Mouse (Mus musculus) CH12.LX (cell line): ENCODE results near the gene Apba3. TPM values are rescaled to one million over a fixed set of nuclear protein-coding genes. Genes with fewer than 3 reads are reported as not detected.

Experiments
- DNase-seq: peaks from one replicate; pipeline ENCODE4 v3.0.0-alpha.2; 2013; ENCODE audit errors: extremely low read depth
- H3K27ac ChIP-seq: 2 replicates; pipeline ENCODE4 v1.5.1; 2012; ENCODE audit warnings: low read depth, mild to moderate bottlenecking, control low read depth, moderate library complexity; ENCODE audit not compliant: insufficient read depth
- H3K27me3 ChIP-seq: replicated peaks from 2 replicates; pipeline ENCODE3; 2012; ENCODE audit warnings: inconsistent platforms
- H3K36me3 ChIP-seq, 2 experiments: replicated peaks in 1 of 2; 2 replicates each; pipeline versions ENCODE3 to v1.6.1; 2012; ENCODE audit warnings: inconsistent platforms in 1 of 2, low read length in 1 of 2, mild to moderate bottlenecking in 1 of 2, mixed read lengths in 1 of 2, moderate library complexity in 1 of 2; ENCODE audit not compliant: control insufficient read depth in 1 of 2, insufficient read depth in 1 of 2
- H3K4me1 ChIP-seq, 2 experiments: 2 replicates each; pipeline ENCODE4 v1.6.1; 2012; ENCODE audit warnings: inconsistent platforms in 1 of 2, moderate library complexity in 1 of 2; ENCODE audit not compliant: insufficient read depth in 2 of 2, control insufficient read depth in 1 of 2
- H3K4me2 ChIP-seq: 2 replicates; pipeline ENCODE4 v1.6.1; 2012; ENCODE audit warnings: low read depth, mild to moderate bottlenecking, control low read depth; ENCODE audit not compliant: poor library complexity, insufficient read depth, severe bottlenecking
- H3K4me3 ChIP-seq, 3 experiments: fragments of 150-350 bp in 1 of 3; sonication (generic) in 1 of 3; replicated peaks in 1 of 3; 2 replicates each; pipeline versions ENCODE3 to v1.5.1; 2011 to 2012; ENCODE audit warnings: low read depth in 2 of 3, low read length in 2 of 3, mild to moderate bottlenecking in 2 of 3, moderate library complexity in 2 of 3, control low read depth in 1 of 3, improper control_type of control experiment in 1 of 3, inconsistent platforms in 1 of 3, mixed read lengths in 1 of 3; ENCODE audit not compliant: poor library complexity in 1 of 3
- H3K79me2 ChIP-seq: replicated peaks from 2 replicates; pipeline ENCODE4 v1.6.1; 2012; ENCODE audit warnings: mild to moderate bottlenecking, moderate library complexity; ENCODE audit not compliant: control insufficient read depth, poor library complexity, insufficient read depth, severe bottlenecking; ENCODE audit errors: extremely low read depth
- H3K9ac ChIP-seq: 2 replicates; pipeline ENCODE4 v1.6.1; 2012; ENCODE audit warnings: low read depth, mild to moderate bottlenecking, control low read depth, moderate library complexity; ENCODE audit not compliant: insufficient read depth
- H3K9me3 ChIP-seq: replicated peaks from 2 replicates; pipeline ENCODE3; 2012; ENCODE audit warnings: low read length, inconsistent platforms, mixed read lengths
- BHLHE40 ChIP-seq: IDR thresholded peaks from 2 replicates; pipeline ENCODE4 v1.6.1; 2011; ENCODE audit warnings: mild to moderate bottlenecking, low read depth, low read length, improper control_type of control experiment
- CHD2 ChIP-seq: IDR thresholded peaks from 2 replicates; pipeline ENCODE4 v1.6.1; 2011; ENCODE audit warnings: low read length, improper control_type of control experiment
- CTCF ChIP-seq, 2 experiments: IDR thresholded peaks in 1 of 2; conservative IDR thresholded peaks in 1 of 2; 2 replicates each; pipeline ENCODE4 v1.5.1; 2011 to 2012; ENCODE audit warnings: low read depth in 2 of 2, low read length in 2 of 2, improper control_type of control experiment in 1 of 2, inconsistent platforms in 1 of 2, mild to moderate bottlenecking in 1 of 2, moderate library complexity in 1 of 2
- ELF1 ChIP-seq: IDR thresholded peaks from 2 replicates; pipeline ENCODE4 v1.6.1; 2014; ENCODE audit warnings: low read depth, mild to moderate bottlenecking, inconsistent platforms, low read length, improper control_type of control experiment
- GABPA ChIP-seq: IDR thresholded peaks from 2 replicates; pipeline ENCODE4 v1.6.1; 2012; ENCODE audit warnings: low read depth, low read length, improper control_type of control experiment, inconsistent platforms; ENCODE audit not compliant: insufficient replicate concordance
- HCFC1 ChIP-seq: IDR thresholded peaks from 2 replicates; pipeline ENCODE4 v1.6.1; 2012; ENCODE audit warnings: low read depth, mild to moderate bottlenecking, inconsistent platforms, low read length, improper control_type of control experiment
- IRF4 ChIP-seq: IDR thresholded peaks from 2 replicates; pipeline ENCODE4 v1.6.1; 2014; ENCODE audit warnings: low read depth, mild to moderate bottlenecking, inconsistent platforms, low read length, improper control_type of control experiment
- MAX ChIP-seq: IDR thresholded peaks from 2 replicates; pipeline ENCODE4 v1.6.1; 2011; ENCODE audit warnings: low read length, improper control_type of control experiment
- MXI1 ChIP-seq: IDR thresholded peaks from 2 replicates; pipeline ENCODE4 v1.6.1; 2011; ENCODE audit warnings: mild to moderate bottlenecking, low read depth, low read length, improper control_type of control experiment
- MYC ChIP-seq: IDR thresholded peaks from 2 replicates; pipeline ENCODE4 v1.6.1; 2011; ENCODE audit warnings: low read depth, mild to moderate bottlenecking, improper control_type of control experiment, low read length
- NRF1 ChIP-seq: IDR thresholded peaks from 2 replicates; pipeline ENCODE4 v1.6.1; 2014; ENCODE audit warnings: low read depth, mild to moderate bottlenecking, inconsistent platforms, low read length, improper control_type of control experiment, moderate library complexity
- POLR2AphosphoS2 ChIP-seq: IDR thresholded peaks from 2 replicates; pipeline ENCODE4 v1.6.1; 2011; ENCODE audit warnings: low read depth, low read length, improper control_type of control experiment
- RAD21 ChIP-seq: IDR thresholded peaks from 2 replicates; pipeline ENCODE4 v1.6.1; 2011; ENCODE audit warnings: low read depth, mild to moderate bottlenecking, low read length, improper control_type of control experiment, moderate library complexity
- SIN3A ChIP-seq: IDR thresholded peaks from 2 replicates; pipeline ENCODE4 v1.6.1; 2012; ENCODE audit warnings: low read length, improper control_type of control experiment, inconsistent platforms
- SMC3 ChIP-seq: IDR thresholded peaks from 2 replicates; pipeline ENCODE4 v1.6.1; 2011; ENCODE audit warnings: low read depth, low read length, improper control_type of control experiment
- TCF12 ChIP-seq: IDR thresholded peaks from 2 replicates; pipeline ENCODE4 v1.6.1; 2014; ENCODE audit warnings: low read depth, mild to moderate bottlenecking, inconsistent platforms, low read length, improper control_type of control experiment
- USF2 ChIP-seq: conservative IDR thresholded peaks from 2 replicates; pipeline ENCODE4 v1.6.1; 2011; ENCODE audit warnings: low read depth, low read length, improper control_type of control experiment
- ZC3H11A ChIP-seq: IDR thresholded peaks from 2 replicates; pipeline ENCODE4 v1.6.1; 2012; ENCODE audit warnings: low read depth, mild to moderate bottlenecking, inconsistent platforms, low read length, improper control_type of control experiment
- ZNF384 ChIP-seq: IDR thresholded peaks from 2 replicates; pipeline ENCODE4 v1.6.1; 2012; ENCODE audit warnings: low read depth, low read length, improper control_type of control experiment, inconsistent platforms
- dilution Hi-C: fragments of 300-500 bp; cut with MboI; formaldehyde crosslinking; loops from 2 replicates; pipeline ENCODE4 v1.14.3; 2020; ENCODE audit warnings: low sequenced_read_pairs; ENCODE audit not compliant: extremely low pct_unique_long_range_greater_than_20kb, extremely low pct_ligation_motif_present
- in situ Hi-C: fragments of 300-500 bp; cut with MboI; formaldehyde crosslinking; loops from 3 replicates; pipeline ENCODE4 v1.14.3; 2019; ENCODE audit warnings: low sequenced_read_pairs, low pct_ligation_motif_present, low pct_unique_long_range_greater_than_20kb, mixed read lengths
- polyA plus RNA-seq: library from polyadenylated mRNA; unstranded; fragments of >175 nt; gene quantifications from 2 replicates; pipeline ENCODE4 v1.2.1, GENCODE M21; 2012; ENCODE audit warnings: low read depth; ENCODE audit not compliant: insufficient read length
- total RNA-seq, 2 experiments: library from RNA; depleted of rRNA; stranded (reverse); fragments of 300-350 nt in 1 of 2; fragments of >200 nt in 1 of 2; gene quantifications; 2 replicates each; pipeline ENCODE4 v1.2.3; 2012 to 2014

Gene Apba3
- total and polyA plus RNA-seq, 3 experiments: 40.2 to 149 (median 47.4) TPM

GRCm38 (mm10) chr10:81304597-81305238 lies 38.0 kb downstream of the Apba3 start:
- in situ Hi-C loops: no loop called here
- TF ChIP-seq MAX (peak; percentile 25; the same call in 1 of the 2 replicates), MXI1 (no peak), HCFC1 (0 out of 2 replicates have a peak, but pooled peaks have one; percentile 19), NRF1 (peak; percentile 39; the same call in 1 of the 2 replicates), CTCF (conservative IDR thresholded peaks at IDR 0.05 in 1 of 2, IDR thresholded peaks at IDR 0.05 in 1 of 2; ENCODE audit: low read depth in 2 of 2, low read length in 2 of 2) (peak; percentile 74 to 94), TCF12 (0 out of 2 replicates have a peak, but pooled peaks have one; percentile 21), SIN3A (0 out of 2 replicates have a peak, but pooled peaks have one; percentile 52), ZC3H11A (peak; percentile 51), SMC3 (peak; percentile 93), USF2 (no peak), GABPA (no peak), BHLHE40 (peak; percentile 74), POLR2AphosphoS2 (no peak), CHD2 (peak; percentile 61; the same call in 1 of the 2 replicates), MYC (no peak), IRF4 (peak; percentile 21; the same call in 1 of the 2 replicates), ELF1 (0 out of 2 replicates have a peak, but pooled peaks have one; percentile 19), RAD21 (peak; percentile 91)
- no peak overlapping the region for H3K27ac ChIP-seq
- dilution Hi-C loops: no loop called here
- no peak overlapping the region for H3K9ac ChIP-seq
- peaks cover 39 to 59% of the 10 kb centered on the region in 2 experiments for H3K36me3 ChIP-seq
- H3K4me3 ChIP-seq: no peak overlapping the region
- DNase-seq: peak; percentile 77
- H3K4me1 ChIP-seq: peaks cover 40 to 89% of the 10 kb centered on the region in 2 experiments
- no peaks in the 10 kb centered on the region for H3K9me3 ChIP-seq
- no peak overlapping the region for H3K4me2 ChIP-seq
- no peaks in the 10 kb centered on the region for H3K27me3 ChIP-seq
- H3K79me2 ChIP-seq: peaks cover 28% of the 10 kb centered on the region

- H3K4me1 ChIP-seq: peaks cover 31 to 84% of the 10 kb centered on the region in 2 experiments
- H3K4me2 ChIP-seq: no peak overlapping the region
- H3K79me2 ChIP-seq: peaks cover 19% of the 10 kb centered on the region
- no peak for DNase-seq
- H3K9me3 ChIP-seq: no peaks in the 10 kb centered on the region
- no peak overlapping the region for H3K4me3 ChIP-seq
- dilution Hi-C loops (no loop called here), in situ Hi-C loops (no loop called here)
- H3K27me3 ChIP-seq: no peaks in the 10 kb centered on the region
- no peak overlapping the region for H3K27ac ChIP-seq
- H3K9ac ChIP-seq: no peak overlapping the region
- peaks cover 47 to 66% of the 10 kb centered on the region in 2 experiments for H3K36me3 ChIP-seq
- TF ChIP-seq ZNF384: no peak
- no peak for TF ChIP-seq POLR2AphosphoS2
These were observed 38.9 kb downstream of the Apba3 start for GRCm38 (mm10) chr10:81305663-81306062.
